Mouse (Mus musculus) CH12.LX (cell line): ENCODE measurements around the gene Mad1l1. TPM values are rescaled to one million over a fixed set of nuclear protein-coding genes. Genes with fewer than 3 reads are reported as not detected.

Source experiments
- DNase-seq: peaks from one replicate; pipeline ENCODE4 v3.0.0-alpha.2; 2013; ENCODE audit errors: extremely low read depth
- H3K27ac ChIP-seq: 2 replicates; pipeline ENCODE4 v1.5.1; 2012; ENCODE audit warnings: low read depth, mild to moderate bottlenecking, control low read depth, moderate library complexity; ENCODE audit not compliant: insufficient read depth
- H3K27me3 ChIP-seq: replicated peaks from 2 replicates; pipeline ENCODE3; 2012; ENCODE audit warnings: inconsistent platforms
- H3K36me3 ChIP-seq, 2 experiments: replicated peaks in 1 of 2; 2 replicates each; pipeline versions ENCODE3 to v1.6.1; 2012; ENCODE audit warnings: inconsistent platforms in 1 of 2, low read length in 1 of 2, mild to moderate bottlenecking in 1 of 2, mixed read lengths in 1 of 2, moderate library complexity in 1 of 2; ENCODE audit not compliant: control insufficient read depth in 1 of 2, insufficient read depth in 1 of 2
- H3K4me1 ChIP-seq, 2 experiments: 2 replicates each; pipeline ENCODE4 v1.6.1; 2012; ENCODE audit warnings: inconsistent platforms in 1 of 2, moderate library complexity in 1 of 2; ENCODE audit not compliant: insufficient read depth in 2 of 2, control insufficient read depth in 1 of 2
- H3K4me2 ChIP-seq: 2 replicates; pipeline ENCODE4 v1.6.1; 2012; ENCODE audit warnings: low read depth, mild to moderate bottlenecking, control low read depth; ENCODE audit not compliant: poor library complexity, insufficient read depth, severe bottlenecking
- H3K4me3 ChIP-seq, 3 experiments: fragments of 150-350 bp in 1 of 3; sonication (generic) in 1 of 3; replicated peaks in 1 of 3; 2 replicates each; pipeline versions ENCODE3 to v1.5.1; 2011 to 2012; ENCODE audit warnings: low read depth in 2 of 3, low read length in 2 of 3, mild to moderate bottlenecking in 2 of 3, moderate library complexity in 2 of 3, control low read depth in 1 of 3, improper control_type of control experiment in 1 of 3, inconsistent platforms in 1 of 3, mixed read lengths in 1 of 3; ENCODE audit not compliant: poor library complexity in 1 of 3
- H3K79me2 ChIP-seq: replicated peaks from 2 replicates; pipeline ENCODE4 v1.6.1; 2012; ENCODE audit warnings: mild to moderate bottlenecking, moderate library complexity; ENCODE audit not compliant: control insufficient read depth, poor library complexity, insufficient read depth, severe bottlenecking; ENCODE audit errors: extremely low read depth
- H3K9ac ChIP-seq: 2 replicates; pipeline ENCODE4 v1.6.1; 2012; ENCODE audit warnings: low read depth, mild to moderate bottlenecking, control low read depth, moderate library complexity; ENCODE audit not compliant: insufficient read depth
- H3K9me3 ChIP-seq: replicated peaks from 2 replicates; pipeline ENCODE3; 2012; ENCODE audit warnings: low read length, inconsistent platforms, mixed read lengths
- BHLHE40 ChIP-seq: IDR thresholded peaks from 2 replicates; pipeline ENCODE4 v1.6.1; 2011; ENCODE audit warnings: mild to moderate bottlenecking, low read depth, low read length, improper control_type of control experiment
- CHD2 ChIP-seq: IDR thresholded peaks from 2 replicates; pipeline ENCODE4 v1.6.1; 2011; ENCODE audit warnings: low read length, improper control_type of control experiment
- CTCF ChIP-seq, 2 experiments: IDR thresholded peaks in 1 of 2; conservative IDR thresholded peaks in 1 of 2; 2 replicates each; pipeline ENCODE4 v1.5.1; 2011 to 2012; ENCODE audit warnings: low read depth in 2 of 2, low read length in 2 of 2, improper control_type of control experiment in 1 of 2, inconsistent platforms in 1 of 2, mild to moderate bottlenecking in 1 of 2, moderate library complexity in 1 of 2
- E2F4 ChIP-seq: IDR thresholded peaks from 2 replicates; pipeline ENCODE4 v1.6.1; 2011; ENCODE audit warnings: low read depth, low read length, improper control_type of control experiment; ENCODE audit not compliant: insufficient replicate concordance
- EP300 ChIP-seq: IDR thresholded peaks from 2 replicates; pipeline ENCODE4 v1.6.1; 2011; ENCODE audit warnings: low read length, improper control_type of control experiment
- ETS1 ChIP-seq: conservative IDR thresholded peaks from 2 replicates; pipeline ENCODE4 v1.6.1; 2012; ENCODE audit warnings: low read depth, mild to moderate bottlenecking, inconsistent platforms, low read length, improper control_type of control experiment, moderate library complexity
- GABPA ChIP-seq: IDR thresholded peaks from 2 replicates; pipeline ENCODE4 v1.6.1; 2012; ENCODE audit warnings: low read depth, low read length, improper control_type of control experiment, inconsistent platforms; ENCODE audit not compliant: insufficient replicate concordance
- HCFC1 ChIP-seq: IDR thresholded peaks from 2 replicates; pipeline ENCODE4 v1.6.1; 2012; ENCODE audit warnings: low read depth, mild to moderate bottlenecking, inconsistent platforms, low read length, improper control_type of control experiment
- IRF4 ChIP-seq: IDR thresholded peaks from 2 replicates; pipeline ENCODE4 v1.6.1; 2014; ENCODE audit warnings: low read depth, mild to moderate bottlenecking, inconsistent platforms, low read length, improper control_type of control experiment
- KAT2A ChIP-seq: IDR thresholded peaks from 2 replicates; pipeline ENCODE4 v1.6.1; 2012; ENCODE audit warnings: low read length, improper control_type of control experiment, inconsistent platforms; ENCODE audit not compliant: insufficient replicate concordance
- MAX ChIP-seq: IDR thresholded peaks from 2 replicates; pipeline ENCODE4 v1.6.1; 2011; ENCODE audit warnings: low read length, improper control_type of control experiment
- MAZ ChIP-seq: IDR thresholded peaks from 2 replicates; pipeline ENCODE4 v1.6.1; 2012; ENCODE audit warnings: low read depth, mild to moderate bottlenecking, inconsistent platforms, low read length, improper control_type of control experiment, moderate library complexity
- MYC ChIP-seq: IDR thresholded peaks from 2 replicates; pipeline ENCODE4 v1.6.1; 2011; ENCODE audit warnings: low read depth, mild to moderate bottlenecking, improper control_type of control experiment, low read length
- NELFE ChIP-seq: IDR thresholded peaks from 2 replicates; pipeline ENCODE4 v1.6.1; 2011; ENCODE audit warnings: low read depth, low read length, improper control_type of control experiment
- NRF1 ChIP-seq: IDR thresholded peaks from 2 replicates; pipeline ENCODE4 v1.6.1; 2014; ENCODE audit warnings: low read depth, mild to moderate bottlenecking, inconsistent platforms, low read length, improper control_type of control experiment, moderate library complexity
- PAX5 ChIP-seq: IDR thresholded peaks from 2 replicates; pipeline ENCODE4 v1.6.1; 2012; ENCODE audit warnings: low read length, inconsistent platforms, mixed read lengths
- POLR2A ChIP-seq: IDR thresholded peaks from 2 replicates; pipeline ENCODE4 v1.6.1; 2011; ENCODE audit warnings: low read depth, mild to moderate bottlenecking, improper control_type of control experiment, low read length
- POLR2AphosphoS2 ChIP-seq: IDR thresholded peaks from 2 replicates; pipeline ENCODE4 v1.6.1; 2011; ENCODE audit warnings: low read depth, low read length, improper control_type of control experiment
- RAD21 ChIP-seq: IDR thresholded peaks from 2 replicates; pipeline ENCODE4 v1.6.1; 2011; ENCODE audit warnings: low read depth, mild to moderate bottlenecking, low read length, improper control_type of control experiment, moderate library complexity
- SMC3 ChIP-seq: IDR thresholded peaks from 2 replicates; pipeline ENCODE4 v1.6.1; 2011; ENCODE audit warnings: low read depth, low read length, improper control_type of control experiment
- TBP ChIP-seq: conservative IDR thresholded peaks from 2 replicates; pipeline ENCODE4 v1.6.1; 2011; ENCODE audit warnings: low read depth, low read length, improper control_type of control experiment
- TCF12 ChIP-seq: IDR thresholded peaks from 2 replicates; pipeline ENCODE4 v1.6.1; 2014; ENCODE audit warnings: low read depth, mild to moderate bottlenecking, inconsistent platforms, low read length, improper control_type of control experiment
- USF1 ChIP-seq: IDR thresholded peaks from 2 replicates; pipeline ENCODE4 v1.6.1; 2014; ENCODE audit warnings: low read depth, mild to moderate bottlenecking, inconsistent platforms, low read length, improper control_type of control experiment
- USF2 ChIP-seq: conservative IDR thresholded peaks from 2 replicates; pipeline ENCODE4 v1.6.1; 2011; ENCODE audit warnings: low read depth, low read length, improper control_type of control experiment
- ZKSCAN1 ChIP-seq: IDR thresholded peaks from 2 replicates; pipeline ENCODE4 v1.6.1; 2012; ENCODE audit warnings: low read depth, inconsistent platforms, low read length, improper control_type of control experiment, borderline replicate concordance
- ZNF384 ChIP-seq: IDR thresholded peaks from 2 replicates; pipeline ENCODE4 v1.6.1; 2012; ENCODE audit warnings: low read depth, low read length, improper control_type of control experiment, inconsistent platforms
- dilution Hi-C: fragments of 300-500 bp; cut with MboI; formaldehyde crosslinking; loops from 2 replicates; pipeline ENCODE4 v1.14.3; 2020; ENCODE audit warnings: low sequenced_read_pairs; ENCODE audit not compliant: extremely low pct_unique_long_range_greater_than_20kb, extremely low pct_ligation_motif_present
- in situ Hi-C: fragments of 300-500 bp; cut with MboI; formaldehyde crosslinking; loops from 3 replicates; pipeline ENCODE4 v1.14.3; 2019; ENCODE audit warnings: low sequenced_read_pairs, low pct_ligation_motif_present, low pct_unique_long_range_greater_than_20kb, mixed read lengths
- polyA plus RNA-seq: library from polyadenylated mRNA; unstranded; fragments of >175 nt; gene quantifications from 2 replicates; pipeline ENCODE4 v1.2.1, GENCODE M21; 2012; ENCODE audit warnings: low read depth; ENCODE audit not compliant: insufficient read length
- total RNA-seq, 2 experiments: library from RNA; depleted of rRNA; stranded (reverse); fragments of 300-350 nt in 1 of 2; fragments of >200 nt in 1 of 2; gene quantifications; 2 replicates each; pipeline ENCODE4 v1.2.3; 2012 to 2014

Mad1l1 gene
- total and polyA plus RNA-seq, 3 experiments: 24.8 to 45.6 (median 28.9) TPM

DNA sequence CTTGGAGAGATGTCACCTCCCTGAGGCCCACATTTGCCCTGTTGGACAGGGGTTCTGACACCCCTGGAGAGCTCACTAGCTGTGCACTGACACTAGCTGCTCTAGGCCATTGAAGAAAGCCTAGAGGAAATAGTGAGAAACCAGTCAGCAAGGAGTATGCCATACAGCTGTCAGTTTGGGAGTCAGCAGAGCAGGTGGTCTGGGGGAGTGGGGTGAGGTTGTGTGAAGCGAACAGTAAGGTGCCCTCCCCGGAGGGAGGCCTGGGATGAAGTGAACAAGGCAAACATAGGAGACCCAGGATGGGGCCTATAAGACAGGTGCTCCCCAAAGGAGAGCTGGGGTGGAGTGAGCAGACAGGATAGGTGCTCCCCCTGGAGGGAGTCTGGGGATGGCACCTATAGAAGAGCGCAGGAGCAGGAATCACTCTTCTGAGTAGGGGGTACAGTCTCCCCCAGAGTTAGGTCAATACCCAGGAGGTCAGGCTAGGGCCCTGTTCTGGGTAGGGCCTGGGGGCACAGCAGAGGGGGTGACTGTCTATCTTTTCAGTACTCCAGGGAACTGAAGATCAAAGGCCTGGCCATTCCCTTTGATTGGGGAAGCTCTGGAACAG is 279.2 kb downstream of the Mad1l1 start:
- H3K79me2 ChIP-seq: no peaks in the 10 kb centered on the region
- H3K4me3 ChIP-seq: no peak overlapping the region
- no peak for TF ChIP-seq MAX
- no peak for TF ChIP-seq IRF4
- no peak for TF ChIP-seq TBP
- TF ChIP-seq MYC: no peak
- TF ChIP-seq E2F4: no peak
- no peak for TF ChIP-seq HCFC1
- TF ChIP-seq NELFE: no peak
- TF ChIP-seq ETS1: no peak
- no peak for TF ChIP-seq NRF1
- TF ChIP-seq PAX5: no peak
- TF ChIP-seq BHLHE40: no peak
- TF ChIP-seq TCF12: no peak
- TF ChIP-seq MAZ: no peak
- TF ChIP-seq SMC3: peak; percentile 34
- TF ChIP-seq CTCF (conservative IDR thresholded peaks at IDR 0.05 in 1 of 2, IDR thresholded peaks at IDR 0.05 in 1 of 2; ENCODE audit: low read depth in 2 of 2, low read length in 2 of 2): peak in 1 of 2 experiments; percentile 50; a peak in 2 of 4 replicates
- no peak for TF ChIP-seq ZNF384
- no peak for TF ChIP-seq USF2
- no peak for TF ChIP-seq EP300
- peak; percentile 30 for TF ChIP-seq RAD21
- TF ChIP-seq ZKSCAN1: no peak
- no peak for TF ChIP-seq USF1
- TF ChIP-seq KAT2A: no peak
- no peak overlapping the region for H3K4me2 ChIP-seq
- DNase-seq: no peak
- no peaks in the 10 kb centered on the region for H3K27me3 ChIP-seq
- H3K9ac ChIP-seq: no peak overlapping the region
- peaks cover 0 to 4% of the 10 kb centered on the region in 2 experiments; a peak in 1 of 4 replicates for H3K4me1 ChIP-seq
- no peak overlapping the region for H3K27ac ChIP-seq
- dilution Hi-C loops (no loop called here), in situ Hi-C loops (no loop called here)
- H3K36me3 ChIP-seq: peaks cover 4 to 58% of the 10 kb centered on the region in 2 experiments
- no peaks in the 10 kb centered on the region for H3K9me3 ChIP-seq

DNA sequence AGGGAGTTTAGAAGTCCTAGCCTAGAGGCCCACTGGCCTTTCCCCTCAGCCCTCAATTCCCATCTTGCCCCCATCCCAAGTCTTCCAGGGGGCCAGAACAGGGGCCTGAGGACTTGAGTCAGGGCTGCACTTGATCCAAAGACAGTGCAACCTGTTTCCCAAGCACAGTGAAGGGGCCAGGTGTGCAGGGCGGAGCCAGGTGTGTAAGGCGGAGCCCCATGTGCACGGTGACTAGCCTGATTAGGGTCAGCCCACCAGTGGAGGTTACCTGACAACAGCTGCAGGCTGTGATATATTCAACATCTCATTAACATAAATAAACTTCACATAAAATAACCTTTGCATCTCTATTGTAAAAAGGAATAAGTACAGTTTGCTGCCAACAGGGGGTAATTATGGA is 280.3 kb downstream of the Mad1l1 start:
- Histone ChIP-seq H3K27ac (no peak overlapping the region), H3K79me2 (no peaks in the 10 kb centered on the region), H3K9me3 (no peaks in the 10 kb centered on the region), H3K4me1 (no peaks in the 10 kb centered on the region), H3K9ac (no peak overlapping the region), H3K36me3 (peaks cover 4 to 60% of the 10 kb centered on the region in 2 experiments), H3K4me2 (no peak overlapping the region)
- dilution Hi-C loops: no loop called here
- no peak for DNase-seq
- TF ChIP-seq EP300 (no peak), CHD2 (no peak), MAX (no peak), GABPA (no peak), POLR2A (no peak), POLR2AphosphoS2 (no peak), ZKSCAN1 (no peak), E2F4 (no peak), USF1 (no peak)
- TF ChIP-seq, all 38 proteins: peak for 0
- Histone ChIP-seq H3K4me3 (no peak overlapping the region), H3K27me3 (no peaks in the 10 kb centered on the region)
- in situ Hi-C loops: no loop called here
